19 mouse cellular contexts compared by ENCODE assay signal in genomic region chr4:154513664-154514063, GRCm38 (mm10).
"Had no signal": no experiment of that assay in that cellular context is flagged by ENCODE, and none has a peak within 500 bp of the region (broad histone marks: within the 10 kb centered on the region; RNA-seq: fewer than 3 reads in every experiment).

No protein-coding gene starts in this region.

- DNase-seq: kidney, adult 18-20 months; kidney, adult 9 months; kidney, postnatal 14 days; kidney, postnatal 4 days; layer of hippocampus, adult 9-11 months; liver; lung, postnatal 4 days; retina, postnatal 1 day; right cerebral cortex, postnatal 25 days; thymus, postnatal 25 days had no signal

- H3K4me1 ChIP-seq: liver, embryonic 12.5 days; liver, embryonic 15.5 days had no signal

- H3K9ac ChIP-seq: limb, embryonic 13.5 days; liver, embryonic 12.5 days; liver, embryonic 15.5 days; lung, embryonic 15.5 days; midbrain, embryonic 13.5 days; neural tube, embryonic 13.5 days had no signal

- H3K4me3 ChIP-seq: limb, embryonic 10.5 days; limb, embryonic 13.5 days; liver, embryonic 12.5 days; liver, embryonic 15.5 days; lung, embryonic 15.5 days; midbrain, embryonic 13.5 days; myocyte; neural tube, embryonic 13.5 days had no signal

- H3K4me2 ChIP-seq: limb, embryonic 13.5 days; liver, embryonic 12.5 days; liver, embryonic 15.5 days; lung, embryonic 15.5 days; midbrain, embryonic 13.5 days; neural tube, embryonic 13.5 days had no signal

- H3K27ac ChIP-seq: limb, embryonic 10.5 days; limb, embryonic 13.5 days; liver, embryonic 12.5 days; liver, embryonic 15.5 days; lung, embryonic 15.5 days; midbrain, embryonic 13.5 days; neural tube, embryonic 13.5 days had no signal

- ATAC-seq: liver, embryonic 12.5 days; midbrain, embryonic 13.5 days; midbrain, embryonic 16.5 days had no signal

- H3K9me3 ChIP-seq: limb, embryonic 10.5 days; limb, embryonic 13.5 days; liver, embryonic 12.5 days; liver, embryonic 15.5 days; lung, embryonic 15.5 days; midbrain, embryonic 13.5 days; neural tube, embryonic 13.5 days had no signal

- H3K27me3 ChIP-seq: limb, embryonic 13.5 days; liver, embryonic 15.5 days had no signal

- H3K36me3 ChIP-seq: liver, embryonic 12.5 days; liver, embryonic 15.5 days; lung, embryonic 15.5 days; midbrain, embryonic 13.5 days; neural tube, embryonic 13.5 days had no signal
